Mouse (Mus musculus): ENCODE results near the gene Notch3. TPM values are rescaled to one million over a fixed set of nuclear protein-coding genes. Genes with fewer than 3 reads are reported as not detected.
"Not testable (repeated sequence)": the region's sequence is repeated elsewhere in the genome, so short reads cannot be mapped to it uniquely, and the experiment has no call there.

The Notch3 gene
- polyA plus RNA-seq, 1 experiment: 8.3 TPM

DNA sequence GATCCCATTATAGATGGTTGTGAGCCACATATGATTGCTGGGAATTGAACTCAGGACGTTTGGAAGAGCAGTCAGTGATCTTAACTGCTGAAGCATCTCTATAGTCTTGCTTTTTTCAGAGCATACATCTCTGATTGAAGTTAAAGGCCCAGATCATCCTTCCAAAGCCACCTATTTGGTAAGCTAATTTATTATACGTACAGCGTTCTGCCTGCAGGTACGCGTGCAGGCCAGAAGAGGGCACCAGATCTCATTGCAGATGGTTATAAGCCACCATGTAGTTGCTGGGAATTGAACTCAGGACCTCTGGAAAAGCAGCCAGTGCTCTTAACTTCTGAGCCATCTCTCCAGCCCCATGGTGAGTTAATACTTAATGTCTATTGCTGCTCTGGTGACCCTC is 73.8 kb downstream of the Notch3 start:
- H3K27me3 ChIP-seq (ENCODE audit: control insufficient read depth, insufficient read depth, low read length): no peaks in the 10 kb centered on the region
- peaks cover 13% of the 10 kb centered on the region for H3K4me1 ChIP-seq (ENCODE audit: control insufficient read depth, insufficient read depth, insufficient read length, low read length)
- H3K36me3 ChIP-seq (ENCODE audit: control insufficient read depth, insufficient read depth, low read length): no peaks in the 10 kb centered on the region
- 87% methylated on average over 5 of the region's 5 CpGs for WGBS
- no peak overlapping the region for H3K27ac ChIP-seq (ENCODE audit: insufficient read depth, low read depth, low read length)
- TF ChIP-seq CTCF (IDR thresholded peaks at IDR 0.05; ENCODE audit: extremely low read depth, insufficient read length, insufficient replicate concordance, low read depth, low read length) (peak; percentile 21; the same call in 1 of the 2 replicates), POLR2A (IDR thresholded peaks at IDR 0.05; ENCODE audit: low read depth, low read length) (no peak)
- H3K4me3 ChIP-seq (ENCODE audit: low read depth, low read length): no peak overlapping the region

DNA sequence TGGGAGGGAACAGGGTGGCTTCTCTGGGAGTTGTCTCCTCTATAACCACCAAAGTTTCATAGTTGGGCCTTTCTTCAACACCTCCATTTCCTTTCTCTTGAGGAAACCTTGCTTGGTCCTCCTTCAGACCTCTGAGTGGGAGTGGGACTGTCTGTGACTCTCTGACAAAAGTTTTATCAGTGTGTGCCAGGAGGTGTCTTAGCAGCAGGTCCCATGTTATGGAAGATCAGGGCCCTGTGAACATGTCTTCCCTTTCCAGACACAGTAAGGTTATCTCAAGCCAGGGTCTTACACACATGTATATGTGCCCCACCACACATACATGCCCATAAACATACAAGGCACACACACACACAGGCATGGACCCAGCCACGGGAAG is 74.4 kb downstream of the Notch3 start:
- Histone ChIP-seq H3K36me3 (ENCODE audit: control insufficient read depth, insufficient read depth, low read length) (no peaks in the 10 kb centered on the region), H3K27me3 (ENCODE audit: control insufficient read depth, insufficient read depth, low read length) (no peaks in the 10 kb centered on the region), H3K4me3 (ENCODE audit: low read depth, low read length) (no peak overlapping the region), H3K27ac (ENCODE audit: insufficient read depth, low read depth, low read length) (no peak overlapping the region), H3K4me1 (ENCODE audit: control insufficient read depth, insufficient read depth, insufficient read length, low read length) (peaks cover 10% of the 10 kb centered on the region)
- TF ChIP-seq POLR2A (IDR thresholded peaks at IDR 0.05; ENCODE audit: low read depth, low read length) (no peak), CTCF (IDR thresholded peaks at IDR 0.05; ENCODE audit: extremely low read depth, insufficient read length, insufficient replicate concordance, low read depth, low read length) (no peak)
- 91% methylated on average over 1 of the region's 1 CpGs for WGBS

DNA sequence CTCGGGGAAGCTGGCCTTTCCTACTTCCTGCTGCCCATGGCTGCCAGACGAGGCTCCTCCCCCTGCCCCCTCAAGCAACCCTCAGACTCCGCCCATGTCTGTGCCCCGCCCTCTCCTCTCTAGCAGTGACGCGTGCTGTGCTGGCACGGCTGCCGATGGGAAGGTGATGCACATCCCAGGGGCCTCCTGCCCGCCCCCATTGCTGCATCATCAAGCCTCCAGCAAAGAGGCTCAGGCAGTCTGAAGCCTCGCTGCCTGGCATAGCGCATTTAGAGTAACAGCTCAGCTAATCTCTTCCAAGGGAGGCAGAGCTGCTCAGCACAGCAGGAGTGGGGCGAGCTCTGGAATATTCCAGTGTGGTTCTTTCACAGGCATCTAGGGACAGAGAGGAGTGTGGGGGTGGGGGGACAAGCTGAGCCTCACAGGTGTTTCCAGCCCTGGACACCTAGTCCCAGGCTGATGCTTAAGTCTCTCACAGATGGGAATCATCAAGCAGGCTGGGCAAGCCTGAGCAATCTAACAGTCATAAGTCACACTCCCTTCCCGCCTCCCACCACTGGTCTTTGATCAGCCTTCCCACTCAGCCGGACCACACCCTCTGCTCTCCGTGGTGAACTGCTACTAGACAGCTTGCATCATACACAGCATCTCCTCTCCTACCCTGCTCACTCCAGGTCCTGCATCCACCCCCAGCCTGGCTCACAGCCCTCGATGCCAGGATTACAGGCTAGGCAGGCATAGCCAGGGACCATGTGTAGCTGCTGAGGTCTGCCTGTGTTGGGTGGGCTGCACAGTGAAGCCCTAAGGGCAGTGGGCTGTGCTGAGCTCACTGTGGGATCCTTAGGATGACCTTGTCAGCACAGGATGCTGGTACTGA is 75.0 kb downstream of the Notch3 start:
- H3K36me3 ChIP-seq (ENCODE audit: control insufficient read depth, insufficient read depth, low read length); H3K27ac ChIP-seq (ENCODE audit: insufficient read depth, low read depth, low read length); H3K27me3 ChIP-seq (ENCODE audit: control insufficient read depth, insufficient read depth, low read length): not testable (repeated sequence)
- Histone ChIP-seq H3K4me1 (ENCODE audit: control insufficient read depth, insufficient read depth, insufficient read length, low read length) (peaks cover 10% of the 10 kb centered on the region), H3K4me3 (ENCODE audit: low read depth, low read length) (peak overlapping the region; percentile 48)
- 2% methylated on average over 16 of the region's 16 CpGs for WGBS

DNA sequence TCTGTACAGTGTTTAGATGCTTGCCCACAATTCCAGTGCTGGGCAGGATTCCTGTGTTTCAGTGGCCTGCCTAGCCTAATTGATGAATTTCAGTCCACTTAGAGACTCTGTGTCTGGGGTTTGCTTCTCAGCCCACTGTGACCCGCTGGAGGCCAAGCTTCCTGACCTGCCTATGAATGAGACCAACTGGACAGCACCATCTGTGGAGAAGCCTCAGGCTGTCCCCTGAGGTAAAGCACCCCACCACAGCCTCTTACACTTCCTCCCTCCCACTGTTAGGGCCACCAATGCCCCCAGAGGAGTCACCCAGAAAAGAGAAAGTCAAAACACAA is 75.7 kb downstream of the Notch3 start:
- Histone ChIP-seq H3K36me3 (ENCODE audit: control insufficient read depth, insufficient read depth, low read length) (no peaks in the 10 kb centered on the region), H3K4me1 (ENCODE audit: control insufficient read depth, insufficient read depth, insufficient read length, low read length) (peaks cover 10% of the 10 kb centered on the region), H3K27ac (ENCODE audit: insufficient read depth, low read depth, low read length) (no peak overlapping the region), H3K4me3 (ENCODE audit: low read depth, low read length) (peak overlapping the region; percentile 48), H3K27me3 (ENCODE audit: control insufficient read depth, insufficient read depth, low read length) (no peaks in the 10 kb centered on the region)
- TF ChIP-seq CTCF (IDR thresholded peaks at IDR 0.05; ENCODE audit: extremely low read depth, insufficient read length, insufficient replicate concordance, low read depth, low read length) (no peak), POLR2A (IDR thresholded peaks at IDR 0.05; ENCODE audit: low read depth, low read length) (no peak)
- WGBS: 29% methylated on average over 1 of the region's 1 CpGs

DNA sequence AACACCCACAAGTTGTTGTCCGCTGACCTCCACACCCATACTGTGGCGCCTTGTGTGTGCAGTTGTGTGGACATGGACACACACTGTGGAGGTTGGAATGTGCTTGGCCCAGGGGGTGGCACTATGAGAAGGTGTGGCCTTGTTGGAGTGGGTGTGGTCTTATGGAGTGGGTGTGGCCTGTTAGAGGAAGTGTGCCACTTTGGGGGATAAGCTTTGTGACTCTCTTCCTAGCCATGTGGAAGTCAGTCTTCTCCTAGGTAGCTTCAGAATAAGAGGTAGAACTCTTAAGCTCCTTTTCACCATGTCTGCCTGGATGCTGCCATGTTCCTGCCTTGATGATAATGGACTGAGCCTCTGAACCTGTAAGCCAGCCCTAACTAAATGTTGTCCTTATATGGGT is 79.6 kb downstream of the Notch3 start:
- no peak overlapping the region for H3K27ac ChIP-seq (ENCODE audit: insufficient read depth, low read depth, low read length)
- peaks cover 8% of the 10 kb centered on the region for H3K4me1 ChIP-seq (ENCODE audit: control insufficient read depth, insufficient read depth, insufficient read length, low read length)
- WGBS: 97% methylated on average over 2 of the region's 2 CpGs
- no peaks in the 10 kb centered on the region for H3K36me3 ChIP-seq (ENCODE audit: control insufficient read depth, insufficient read depth, low read length)
- H3K4me3 ChIP-seq (ENCODE audit: low read depth, low read length): no peak overlapping the region
- no peaks in the 10 kb centered on the region for H3K27me3 ChIP-seq (ENCODE audit: control insufficient read depth, insufficient read depth, low read length)
- TF ChIP-seq CTCF (IDR thresholded peaks at IDR 0.05; ENCODE audit: extremely low read depth, insufficient read length, insufficient replicate concordance, low read depth, low read length): no peak
- no peak for TF ChIP-seq POLR2A (IDR thresholded peaks at IDR 0.05; ENCODE audit: low read depth, low read length)

DNA sequence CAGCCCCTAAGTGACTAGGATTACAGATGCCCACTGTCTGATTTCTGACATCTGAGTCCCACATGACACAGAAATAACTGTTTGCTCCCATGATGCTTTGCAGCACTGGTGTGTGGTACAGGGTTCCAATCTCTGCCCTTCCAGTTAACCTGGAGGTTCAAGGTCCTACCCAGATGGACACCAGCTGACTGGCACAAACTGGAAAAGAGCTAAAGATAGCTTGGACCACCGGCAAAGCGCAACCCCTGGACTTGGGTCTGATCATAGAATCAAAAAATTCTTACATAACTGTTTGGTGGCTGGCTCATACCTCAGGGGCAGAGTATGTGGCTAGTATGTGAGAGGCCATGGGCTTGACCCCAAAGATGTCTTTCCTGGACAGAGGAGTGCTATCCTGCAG is 83.3 kb downstream of the Notch3 start:
- no peak for TF ChIP-seq CTCF (IDR thresholded peaks at IDR 0.05; ENCODE audit: extremely low read depth, insufficient read length, insufficient replicate concordance, low read depth, low read length)
- TF ChIP-seq POLR2A (IDR thresholded peaks at IDR 0.05; ENCODE audit: low read depth, low read length): no peak
- Histone ChIP-seq H3K27me3 (ENCODE audit: control insufficient read depth, insufficient read depth, low read length) (no peaks in the 10 kb centered on the region), H3K27ac (ENCODE audit: insufficient read depth, low read depth, low read length) (no peak overlapping the region), H3K4me1 (ENCODE audit: control insufficient read depth, insufficient read depth, insufficient read length, low read length) (no peaks in the 10 kb centered on the region), H3K4me3 (ENCODE audit: low read depth, low read length) (no peak overlapping the region), H3K36me3 (ENCODE audit: control insufficient read depth, insufficient read depth, low read length) (no peaks in the 10 kb centered on the region)
- 90% methylated on average over 2 of the region's 2 CpGs for WGBS

DNA sequence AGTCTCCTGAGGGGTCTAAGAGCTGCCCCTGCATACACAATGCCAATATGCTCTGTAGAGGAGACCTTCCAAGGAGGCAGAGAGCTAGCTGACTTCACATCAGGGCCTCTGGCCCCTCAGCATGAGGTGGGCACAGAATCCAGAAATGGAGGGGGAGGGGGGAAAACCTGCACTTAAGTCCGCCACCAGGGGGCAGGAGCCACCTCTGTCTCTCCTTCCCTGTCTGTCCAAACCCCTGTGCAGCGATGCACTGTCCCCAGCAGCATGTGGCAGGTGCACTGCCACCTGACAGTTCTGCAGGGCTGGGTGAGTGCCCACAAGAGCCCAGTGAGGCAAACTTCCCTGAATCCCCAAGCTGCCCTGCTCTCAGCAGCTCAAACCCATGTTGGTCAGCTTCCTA is 91.5 kb downstream of the Notch3 start:
- TF ChIP-seq CTCF (IDR thresholded peaks at IDR 0.05; ENCODE audit: extremely low read depth, insufficient read length, insufficient replicate concordance, low read depth, low read length) (peak; percentile 73; the same call in 1 of the 2 replicates), POLR2A (IDR thresholded peaks at IDR 0.05; ENCODE audit: low read depth, low read length) (no peak)
- no peaks in the 10 kb centered on the region for H3K27me3 ChIP-seq (ENCODE audit: control insufficient read depth, insufficient read depth, low read length)
- no peak overlapping the region for H3K27ac ChIP-seq (ENCODE audit: insufficient read depth, low read depth, low read length)
- H3K4me3 ChIP-seq (ENCODE audit: low read depth, low read length): no peak overlapping the region
- WGBS: 3% methylated on average over 2 of the region's 2 CpGs
- no peaks in the 10 kb centered on the region for H3K36me3 ChIP-seq (ENCODE audit: control insufficient read depth, insufficient read depth, low read length)
- no peaks in the 10 kb centered on the region for H3K4me1 ChIP-seq (ENCODE audit: control insufficient read depth, insufficient read depth, insufficient read length, low read length)

Measured in small intestine, adult 2 months (tissue).